Mouse (Mus musculus): Measurements from ENCODE around the gene Mapre1.

GRCm38 (mm10) chr2:153724424-153724823 lies 16.6 kb upstream of the Mapre1 start:
- TF ChIP-seq POLR2A (IDR thresholded peaks at IDR 0.05; ENCODE audit: control insufficient read depth, extremely low read depth, insufficient read depth, low read length, poor library complexity) (no peak), CTCF (IDR thresholded peaks at IDR 0.05; ENCODE audit: borderline replicate concordance, control insufficient read depth, extremely low read depth, insufficient read depth, low read length, poor library complexity) (no peak)
